Mouse (Mus musculus) thymus, adult 2 months (tissue): ENCODE measurements at regions not wholly inside any gene's neighbourhood (a gene's known extent, or its start where the extent isn't known, plus 50 kb on each side); places are given as distances from the start of the nearest gene placed in this dataset.

ENCODE experiments used
- CTCF ChIP-seq: fragments of 200-500 bp; IDR thresholded peaks from 2 replicates; pipeline ENCODE4 v1.5.1; 2012; ENCODE audit warnings: mild to moderate bottlenecking, control low read depth, low read length, moderate library complexity, borderline replicate concordance; ENCODE audit not compliant: control insufficient read depth, poor library complexity, insufficient read depth; ENCODE audit errors: extremely low read depth
- POLR2A ChIP-seq: fragments of 200-500 bp; IDR thresholded peaks from 2 replicates; pipeline ENCODE4 v1.6.1; 2012; ENCODE audit warnings: mild to moderate bottlenecking, low read length, control low read depth, moderate library complexity; ENCODE audit not compliant: control insufficient read depth, poor library complexity, insufficient read depth; ENCODE audit errors: extremely low read depth

DNA sequence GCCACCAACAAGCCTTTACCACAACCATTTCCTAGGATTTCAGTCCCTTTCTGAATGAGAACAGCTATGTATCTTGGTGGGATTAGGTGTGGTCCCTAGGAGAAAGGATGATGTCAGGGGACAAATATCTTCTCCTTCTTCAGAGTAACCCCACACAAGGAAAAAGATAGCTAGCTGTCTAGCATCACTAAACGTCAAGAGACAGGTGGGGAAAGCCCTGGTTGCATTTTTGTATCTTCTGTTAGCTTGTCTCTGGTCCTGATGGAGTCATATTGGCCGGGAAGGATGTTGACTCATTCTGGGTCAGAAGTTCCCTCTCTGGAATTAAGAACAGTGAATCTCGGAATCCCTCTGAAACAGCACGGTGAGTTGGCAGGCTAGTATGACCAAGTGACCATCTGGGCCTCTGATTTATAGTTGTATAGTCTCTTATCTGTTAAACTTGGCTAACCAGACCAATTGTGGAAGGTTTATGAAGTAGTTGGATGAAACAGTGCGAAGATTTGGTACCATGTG, 327.4 kb downstream of the Lmx1a start:
- no peak for TF ChIP-seq CTCF
- TF ChIP-seq POLR2A, result no peak
